In genomic region chr5:66149571-66149970, GRCm38 (mm10) we compare ENCODE assay signal across 9 mouse cellular contexts. TPM values are rescaled to one million over a fixed set of nuclear protein-coding genes. Genes with fewer than 3 reads are reported as not detected.
DNase-seq lines count a peak whose midpoint lies in the region; ATAC-seq lines count a peak whose summit lies in the region.
"Had no signal": no experiment of that assay in that cellular context is flagged by ENCODE, and none has a peak within 500 bp of the region (broad histone marks: within the 10 kb centered on the region; RNA-seq: fewer than 3 reads in every experiment).

No protein-coding gene starts in this region.

- peak overlapping the region; percentile 50; the same call in 1 of the 2 replicates for H3K4me3 ChIP-seq in heart, embryonic 11.5 days (ENCODE audit: low read depth, low read length)
- no peak overlapping the region for H3K4me3 ChIP-seq in midbrain, embryonic 12.5 days
- H3K4me3 ChIP-seq in midbrain, embryonic 16.5 days (ENCODE audit: low read depth, low read length), result no peak overlapping the region
- H3K4me3 ChIP-seq in limb, embryonic 10.5 days, result peak overlapping the region; percentile 60; the same call in 1 of the 2 replicates
- H3K4me3 ChIP-seq in stomach, embryonic 16.5 days (replicated peaks; ENCODE audit: low read length), result peak overlapping the region; percentile 53

- no peaks in the 10 kb centered on the region for H3K9me3 ChIP-seq in heart, embryonic 11.5 days (replicated peaks; ENCODE audit: control insufficient read depth, low read length)
- no peaks in the 10 kb centered on the region for H3K9me3 ChIP-seq in midbrain, embryonic 12.5 days
- H3K9me3 ChIP-seq in midbrain, embryonic 16.5 days (replicated peaks; ENCODE audit: control insufficient read depth, low read length, poor library complexity, severe bottlenecking), result no peaks in the 10 kb centered on the region
- no peaks in the 10 kb centered on the region for H3K9me3 ChIP-seq in limb, embryonic 10.5 days (replicated peaks)
- no peaks in the 10 kb centered on the region for H3K9me3 ChIP-seq in stomach, embryonic 16.5 days (replicated peaks; ENCODE audit: control insufficient read depth, low read length)

- peaks cover 4% of the 10 kb centered on the region; the same call in 1 of the 2 replicates for H3K27me3 ChIP-seq in heart, embryonic 11.5 days (ENCODE audit: control insufficient read depth, insufficient read depth, low read length)
- peaks cover 61% of the 10 kb centered on the region for H3K27me3 ChIP-seq in midbrain, embryonic 12.5 days
- H3K27me3 ChIP-seq in midbrain, embryonic 16.5 days (ENCODE audit: control insufficient read depth, insufficient read depth, low read depth, low read length), result peaks cover 15% of the 10 kb centered on the region
- H3K27me3 ChIP-seq in limb, embryonic 10.5 days (ENCODE audit: low read depth, poor library complexity, severe bottlenecking), result peaks cover 69% of the 10 kb centered on the region
- peaks cover 7% of the 10 kb centered on the region; the same call in 1 of the 2 replicates for H3K27me3 ChIP-seq in stomach, embryonic 16.5 days (ENCODE audit: control insufficient read depth, insufficient read depth, low read length)

- no peaks in the 10 kb centered on the region for H3K36me3 ChIP-seq in heart, embryonic 11.5 days (ENCODE audit: control insufficient read depth, insufficient read depth, low read length)
- no peaks in the 10 kb centered on the region for H3K36me3 ChIP-seq in midbrain, embryonic 12.5 days
- H3K36me3 ChIP-seq in midbrain, embryonic 16.5 days (ENCODE audit: control insufficient read depth, insufficient read depth, low read length), result no peaks in the 10 kb centered on the region
- H3K36me3 ChIP-seq in limb, embryonic 10.5 days, result no peaks in the 10 kb centered on the region
- H3K36me3 ChIP-seq in stomach, embryonic 16.5 days (ENCODE audit: control insufficient read depth, insufficient read depth, low read length), result no peaks in the 10 kb centered on the region

- H3K9ac ChIP-seq in heart, embryonic 11.5 days (ENCODE audit: low read depth, low read length), result no peak overlapping the region
- no peak overlapping the region for H3K9ac ChIP-seq in midbrain, embryonic 12.5 days (replicated peaks)
- no peak overlapping the region for H3K9ac ChIP-seq in midbrain, embryonic 16.5 days (ENCODE audit: low read depth, low read length)
- peak overlapping the region; percentile 43; the same call in 1 of the 2 replicates for H3K9ac ChIP-seq in stomach, embryonic 16.5 days (ENCODE audit: low read length)

- no peaks in the 10 kb centered on the region; the same call in 1 of the 2 replicates for H3K4me1 ChIP-seq in heart, embryonic 11.5 days (ENCODE audit: control insufficient read depth, insufficient read depth, low read length)
- peaks cover 13% of the 10 kb centered on the region for H3K4me1 ChIP-seq in midbrain, embryonic 12.5 days
- H3K4me1 ChIP-seq in midbrain, embryonic 16.5 days (ENCODE audit: control insufficient read depth, insufficient read depth, low read length), result peaks cover 16% of the 10 kb centered on the region
- peaks cover 21% of the 10 kb centered on the region for H3K4me1 ChIP-seq in limb, embryonic 10.5 days
- H3K4me1 ChIP-seq in stomach, embryonic 16.5 days (ENCODE audit: control insufficient read depth, insufficient read depth, low read length), result peaks cover 5% of the 10 kb centered on the region; the same call in 1 of the 2 replicates

- H3K27ac ChIP-seq in heart, embryonic 11.5 days (ENCODE audit: low read depth, low read length), result no peak overlapping the region
- H3K27ac ChIP-seq in midbrain, embryonic 12.5 days (replicated peaks), result no peak overlapping the region
- no peak overlapping the region for H3K27ac ChIP-seq in midbrain, embryonic 16.5 days (ENCODE audit: low read length)
- no peak overlapping the region for H3K27ac ChIP-seq in limb, embryonic 10.5 days
- no peak overlapping the region for H3K27ac ChIP-seq in stomach, embryonic 16.5 days (ENCODE audit: low read length)

- no peak for DNase-seq in heart, adult 11 months
- DNase-seq in limb, embryonic 10.5 days (ENCODE audit: low spot score), result no peak
- DNase-seq in adipocyte (ENCODE audit: low spot score), result no peak
- DNase-seq in yolk sac, embryonic 10.5 days (ENCODE audit: low spot score), result no peak
- DNase-seq: adrenal gland, postnatal 25 days had no signal

- WGBS in heart, embryonic 11.5 days (ENCODE audit: insufficient replicate concordance), result 18% methylated on average over 3 of the region's 3 CpGs
- WGBS in midbrain, embryonic 12.5 days, result 31% methylated on average over 3 of the region's 3 CpGs
- WGBS in midbrain, embryonic 16.5 days, result 32% methylated on average over 3 of the region's 3 CpGs
- WGBS in limb, embryonic 10.5 days, result 36% methylated on average over 3 of the region's 3 CpGs
- WGBS in stomach, embryonic 16.5 days, result 30% methylated on average over 3 of the region's 3 CpGs

- H3K4me2 ChIP-seq in heart, embryonic 11.5 days, result peak overlapping the region; percentile 85
- H3K4me2 ChIP-seq in midbrain, embryonic 12.5 days (replicated peaks), result peak overlapping the region; percentile 70
- no peak overlapping the region for H3K4me2 ChIP-seq in midbrain, embryonic 16.5 days (ENCODE audit: low read length)
- H3K4me2 ChIP-seq in stomach, embryonic 16.5 days (ENCODE audit: low read depth, low read length), result peak overlapping the region; percentile 59

- ATAC-seq in heart, embryonic 11.5 days (replicated peaks; ENCODE audit: insufficient number of reproducible peaks, low FRiP score, low TSS enrichment), result no peak
- ATAC-seq in midbrain, embryonic 12.5 days (ENCODE audit: low FRiP score, low read depth), result no peak
- no peak for ATAC-seq in midbrain, embryonic 16.5 days
- ATAC-seq in stomach, embryonic 16.5 days (ENCODE audit: insufficient read depth, low FRiP score), result no peak

RNA-seq across cellular contexts. Expression of gene Rbm47, which starts 23.3 kb away (rescaled TPM):
- 1.1 and 1.8 TPM in 2 replicates for polyA plus RNA-seq in heart, embryonic 11.5 days (2014; fragmentation: Nextera tagmentation; extraction: Ambion mirVana)
- 2.6 and 2.9 TPM in 2 replicates for polyA plus RNA-seq in midbrain, embryonic 12.5 days (2016; fragmentation: Nextera tagmentation; extraction: Ambion mirVana)
- polyA plus RNA-seq in midbrain, embryonic 16.5 days (2015; fragmentation: Nextera tagmentation; extraction: Ambion mirVana), result 1.9 and 3.3 TPM in 2 replicates
- 1.1 TPM in 2 replicates for polyA plus RNA-seq in limb, embryonic 10.5 days (2016; fragmentation: Nextera tagmentation; extraction: Ambion mirVana)
- polyA plus RNA-seq in stomach, embryonic 16.5 days (2015; fragmentation: Nextera tagmentation; extraction: Ambion mirVana), result 79.1 and 84.6 TPM in 2 replicates

Comparison
In these comparisons a context has a peak if more than half of its experiments do, and no peak if none do; other contexts are left out.
1. H3K4me3 ChIP-seq: peak in heart, embryonic 11.5 days (single experiment), limb, embryonic 10.5 days (single experiment) and stomach, embryonic 16.5 days (single experiment); none in midbrain, embryonic 12.5 days (single experiment) and midbrain, embryonic 16.5 days (single experiment).
2. RNA of gene Rbm47, which starts 23.3 kb away (polyA plus RNA-seq): 79.1 to 84.6 TPM in stomach, embryonic 16.5 days; 2.6 to 2.9 TPM in midbrain, embryonic 12.5 days, 1.9 to 3.3 TPM in midbrain, embryonic 16.5 days, 1.1 to 1.8 TPM in heart, embryonic 11.5 days and 1.1 TPM in limb, embryonic 10.5 days; every median in the first group is over 10 times any median in the second.